Mouse (Mus musculus): ENCODE measurements around the gene Fam102a. TPM values are rescaled to one million over a fixed set of nuclear protein-coding genes. Genes with fewer than 3 reads are reported as not detected.

Gene Fam102a
- total and polyA plus RNA-seq, 3 experiments, result 7.0 to 9.2 (median 7.1) TPM

GRCm38 (mm10) chr2:32589213-32589795, 54.2 kb downstream of the Fam102a start:
- no peaks in the 10 kb centered on the region for H3K79me2 ChIP-seq (replicated peaks; ENCODE audit: control insufficient read depth, insufficient read depth, low read length)
- WGBS, result 20% methylated on average over 11 of the region's 11 CpGs
- intact Hi-C loops (cut with DNase I), result no loop called here
- peak overlapping the region; percentile 25; the same call in 1 of the 2 replicates for H3K9ac ChIP-seq (ENCODE audit: low read depth, low read length)
- no peaks in the 10 kb centered on the region for H3K27me3 ChIP-seq (ENCODE audit: control insufficient read depth, insufficient read depth, low read length)
- peaks cover 6% of the 10 kb centered on the region for H3K4me1 ChIP-seq (ENCODE audit: control insufficient read depth, insufficient read depth, low read length)
- H3K36me3 ChIP-seq (ENCODE audit: control insufficient read depth, insufficient read depth, low read length), result no peaks in the 10 kb centered on the region
- H3K4me3 ChIP-seq, result 0 out of 2 replicates have a peak overlapping the region, but pooled peaks have one; percentile 2
- H3K27ac ChIP-seq, result peak overlapping the region; percentile 91
- DNase-seq, result peak; percentile 64 to 76
- TF ChIP-seq POLR2A (IDR thresholded peaks at IDR 0.05; ENCODE audit: insufficient read depth, low read depth, low read length) (no peak), CTCF (IDR thresholded peaks at IDR 0.05) (no peak), EP300 (IDR thresholded peaks at IDR 0.05; ENCODE audit: insufficient read depth, low read depth, low read length) (no peak)

GRCm38 (mm10) chr2:32590224-32590623, 55.1 kb downstream of the Fam102a start:
- H3K27me3 ChIP-seq (ENCODE audit: control insufficient read depth, insufficient read depth, low read length), result no peaks in the 10 kb centered on the region
- no peak overlapping the region for H3K4me3 ChIP-seq
- WGBS, result 66% methylated on average over 10 of the region's 10 CpGs
- no peak for TF ChIP-seq EP300 (IDR thresholded peaks at IDR 0.05; ENCODE audit: insufficient read depth, low read depth, low read length)
- no peak for TF ChIP-seq POLR2A (IDR thresholded peaks at IDR 0.05; ENCODE audit: insufficient read depth, low read depth, low read length)
- TF ChIP-seq CTCF (IDR thresholded peaks at IDR 0.05), result no peak
- peak overlapping the region; percentile 91 for H3K27ac ChIP-seq
- peaks cover 6% of the 10 kb centered on the region for H3K4me1 ChIP-seq (ENCODE audit: control insufficient read depth, insufficient read depth, low read length)
- H3K9ac ChIP-seq (ENCODE audit: low read depth, low read length), result no peak overlapping the region
- intact Hi-C loops (cut with DNase I), result no loop called here
- no peaks in the 10 kb centered on the region for H3K36me3 ChIP-seq (ENCODE audit: control insufficient read depth, insufficient read depth, low read length)
- DNase-seq, result peak in 1 of 2 experiments; percentile 60
- H3K79me2 ChIP-seq (replicated peaks; ENCODE audit: control insufficient read depth, insufficient read depth, low read length), result no peaks in the 10 kb centered on the region

GRCm38 (mm10) chr2:32591249-32591648, 56.1 kb downstream of the Fam102a start:
- no peak for DNase-seq
- 75% methylated on average over 6 of the region's 6 CpGs for WGBS
- Histone ChIP-seq H3K4me1 (ENCODE audit: control insufficient read depth, insufficient read depth, low read length) (peaks cover 6% of the 10 kb centered on the region), H3K27me3 (ENCODE audit: control insufficient read depth, insufficient read depth, low read length) (no peaks in the 10 kb centered on the region), H3K4me3 (no peak overlapping the region), H3K36me3 (ENCODE audit: control insufficient read depth, insufficient read depth, low read length) (no peaks in the 10 kb centered on the region), H3K9ac (ENCODE audit: low read depth, low read length) (no peak overlapping the region), H3K79me2 (replicated peaks; ENCODE audit: control insufficient read depth, insufficient read depth, low read length) (no peaks in the 10 kb centered on the region), H3K27ac (no peak overlapping the region)
- intact Hi-C loops (cut with DNase I), result no loop called here
- no peak for TF ChIP-seq POLR2A (IDR thresholded peaks at IDR 0.05; ENCODE audit: insufficient read depth, low read depth, low read length)
- TF ChIP-seq EP300 (IDR thresholded peaks at IDR 0.05; ENCODE audit: insufficient read depth, low read depth, low read length), result no peak
- TF ChIP-seq CTCF (IDR thresholded peaks at IDR 0.05), result no peak

GRCm38 (mm10) chr2:32596725-32597124, 61.6 kb downstream of the Fam102a start:
- Histone ChIP-seq H3K27ac (no peak overlapping the region), H3K4me3 (no peak overlapping the region), H3K27me3 (ENCODE audit: control insufficient read depth, insufficient read depth, low read length) (no peaks in the 10 kb centered on the region), H3K79me2 (replicated peaks; ENCODE audit: control insufficient read depth, insufficient read depth, low read length) (no peaks in the 10 kb centered on the region), H3K4me1 (ENCODE audit: control insufficient read depth, insufficient read depth, low read length) (peaks cover 6% of the 10 kb centered on the region), H3K9ac (ENCODE audit: low read depth, low read length) (no peak overlapping the region), H3K36me3 (ENCODE audit: control insufficient read depth, insufficient read depth, low read length) (no peaks in the 10 kb centered on the region)
- peak in 1 of 2 experiments; percentile 41 for DNase-seq
- WGBS, result 76% methylated on average over 13 of the region's 13 CpGs
- TF ChIP-seq EP300 (IDR thresholded peaks at IDR 0.05; ENCODE audit: insufficient read depth, low read depth, low read length) (no peak), CTCF (IDR thresholded peaks at IDR 0.05) (no peak), POLR2A (IDR thresholded peaks at IDR 0.05; ENCODE audit: insufficient read depth, low read depth, low read length) (no peak)
- intact Hi-C loops (cut with DNase I), result no loop called here

- peak overlapping the region; percentile 55 for H3K27ac ChIP-seq
- WGBS, result 84% methylated on average over 5 of the region's 5 CpGs
- H3K79me2 ChIP-seq (replicated peaks; ENCODE audit: control insufficient read depth, insufficient read depth, low read length), result no peaks in the 10 kb centered on the region
- H3K4me1 ChIP-seq (ENCODE audit: control insufficient read depth, insufficient read depth, low read length), result peaks cover 9% of the 10 kb centered on the region
- H3K27me3 ChIP-seq (ENCODE audit: control insufficient read depth, insufficient read depth, low read length), result no peaks in the 10 kb centered on the region
- no peak for DNase-seq
- intact Hi-C loops (cut with DNase I), result no loop called here
- H3K4me3 ChIP-seq, result no peak overlapping the region
- TF ChIP-seq CTCF (IDR thresholded peaks at IDR 0.05) (no peak), POLR2A (IDR thresholded peaks at IDR 0.05; ENCODE audit: insufficient read depth, low read depth, low read length) (no peak), EP300 (IDR thresholded peaks at IDR 0.05; ENCODE audit: insufficient read depth, low read depth, low read length) (no peak)
- H3K36me3 ChIP-seq (ENCODE audit: control insufficient read depth, insufficient read depth, low read length), result no peaks in the 10 kb centered on the region
- no peak overlapping the region for H3K9ac ChIP-seq (ENCODE audit: low read depth, low read length)
Measured at GRCm38 (mm10) chr2:32597248-32597647, 62.1 kb downstream of the Fam102a start.

GRCm38 (mm10) chr2:32597699-32598098, 62.6 kb downstream of the Fam102a start:
- no peaks in the 10 kb centered on the region for H3K79me2 ChIP-seq (replicated peaks; ENCODE audit: control insufficient read depth, insufficient read depth, low read length)
- H3K4me3 ChIP-seq, result no peak overlapping the region
- peaks cover 9% of the 10 kb centered on the region for H3K4me1 ChIP-seq (ENCODE audit: control insufficient read depth, insufficient read depth, low read length)
- intact Hi-C loops (cut with DNase I), result no loop called here
- WGBS, result 62% methylated on average over 5 of the region's 5 CpGs
- no peaks in the 10 kb centered on the region for H3K27me3 ChIP-seq (ENCODE audit: control insufficient read depth, insufficient read depth, low read length)
- DNase-seq, result no peak
- H3K27ac ChIP-seq, result peak overlapping the region; percentile 55
- no peaks in the 10 kb centered on the region for H3K36me3 ChIP-seq (ENCODE audit: control insufficient read depth, insufficient read depth, low read length)
- no peak overlapping the region; the same call in 1 of the 2 replicates for H3K9ac ChIP-seq (ENCODE audit: low read depth, low read length)
- no peak for TF ChIP-seq POLR2A (IDR thresholded peaks at IDR 0.05; ENCODE audit: insufficient read depth, low read depth, low read length)
- TF ChIP-seq CTCF (IDR thresholded peaks at IDR 0.05), result no peak
- TF ChIP-seq EP300 (IDR thresholded peaks at IDR 0.05; ENCODE audit: insufficient read depth, low read depth, low read length), result no peak
